Mouse (Mus musculus) gastrocnemius, postnatal 36 days (tissue): ENCODE results near the gene Fkbp9. TPM values are rescaled to one million over a fixed set of nuclear protein-coding genes. Genes with fewer than 3 reads are reported as not detected.
"Not testable (repeated sequence)": the region's sequence is repeated elsewhere in the genome, so short reads cannot be mapped to it uniquely, and the experiment has no call there.

Experiments used
- DNase-seq, 2 experiments: peaks; one replicate each; pipeline ENCODE4 v3.0.0; 2022
- intact Hi-C: fragments of 180-260 bp; cut with DNase I; formaldehyde crosslinking; loops from one replicate; pipeline ENCODE4 v1.15.1; 2025
- total RNA-seq, 2 experiments: library from RNA; stranded (reverse); gene quantifications; 2 replicates each; pipeline ENCODE4 v1.2.3; 2021

Gene Fkbp9
- total RNA-seq, 2 experiments from 2014 or later, result 44.4 to 48.4 TPM

DNA sequence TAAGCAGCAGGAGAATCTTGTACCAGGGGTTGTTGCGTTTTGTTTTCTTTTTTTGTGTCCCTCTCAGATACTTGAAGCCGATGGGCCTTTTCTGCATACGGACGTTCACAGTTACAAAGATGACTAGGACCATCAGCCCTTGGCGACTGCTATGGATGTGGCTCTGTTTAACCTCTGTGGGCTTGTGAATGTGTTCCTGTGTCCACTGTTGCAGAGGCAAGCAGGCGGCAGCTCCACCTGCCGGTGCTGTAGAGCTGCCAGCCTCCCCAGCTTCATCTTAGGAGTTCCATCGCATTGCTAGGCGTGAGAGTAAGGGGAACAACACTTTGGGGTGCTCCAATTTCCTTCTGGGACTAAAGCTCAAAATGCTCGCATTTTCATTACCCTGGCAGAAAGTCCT lies 3.7 kb downstream of the Fkbp9 start:
- no peak for DNase-seq

DNA sequence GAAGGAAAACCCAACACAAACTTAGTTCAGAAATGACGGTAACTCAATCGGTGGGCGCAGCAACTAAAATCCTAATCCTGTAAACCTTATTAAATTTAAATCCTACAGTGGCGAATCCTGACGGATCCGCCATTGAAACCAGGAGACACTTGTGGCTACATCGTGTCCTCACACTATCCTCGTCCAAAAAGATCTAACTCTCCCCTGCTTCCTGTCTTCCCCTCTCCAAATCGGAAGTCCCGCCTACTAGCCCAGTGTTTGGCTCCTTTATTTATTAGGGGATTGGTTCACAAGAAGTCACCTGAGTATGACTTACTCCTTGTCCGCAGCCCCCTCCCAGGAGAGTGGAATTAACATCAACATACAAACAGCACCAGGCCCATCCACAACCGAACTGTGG lies 5.3 kb downstream of the Fkbp9 start:
- intact Hi-C loops, result no loop called here
- DNase-seq, result no peak

More for the DNA sequence above, 3.7 kb downstream of the Fkbp9 start:
- intact Hi-C loops, result no loop called here

DNA sequence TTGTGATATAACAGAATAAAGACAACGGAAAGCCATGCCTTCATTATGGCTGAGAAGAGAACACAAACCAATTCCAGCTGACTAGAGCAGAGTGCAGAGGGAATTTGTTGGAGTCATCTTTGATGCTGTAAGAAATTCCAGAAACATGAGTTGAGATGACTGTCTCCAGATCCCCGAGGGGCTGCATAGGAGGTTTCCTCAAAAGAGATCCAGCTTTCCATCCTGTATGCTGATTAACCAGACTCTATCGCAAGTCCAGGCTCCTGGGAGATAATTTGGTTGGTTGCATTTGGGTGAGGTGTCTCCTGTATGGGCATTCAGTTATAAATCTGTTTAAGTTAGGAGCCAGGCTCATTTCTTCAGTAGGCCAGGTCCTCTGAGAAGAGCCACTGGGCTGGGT lies 5.8 kb downstream of the Fkbp9 start:
- DNase-seq, result no peak
- intact Hi-C loops, result no loop called here

GRCm38 (mm10) chr6:56843229-56843628 lies 11.4 kb downstream of the Fkbp9 start:
- intact Hi-C loops, result no loop called here
- no peak for DNase-seq

GRCm38 (mm10) chr6:56844365-56844764 lies 12.5 kb downstream of the Fkbp9 start:
- intact Hi-C loops, result no loop called here
- no peak for DNase-seq

DNA sequence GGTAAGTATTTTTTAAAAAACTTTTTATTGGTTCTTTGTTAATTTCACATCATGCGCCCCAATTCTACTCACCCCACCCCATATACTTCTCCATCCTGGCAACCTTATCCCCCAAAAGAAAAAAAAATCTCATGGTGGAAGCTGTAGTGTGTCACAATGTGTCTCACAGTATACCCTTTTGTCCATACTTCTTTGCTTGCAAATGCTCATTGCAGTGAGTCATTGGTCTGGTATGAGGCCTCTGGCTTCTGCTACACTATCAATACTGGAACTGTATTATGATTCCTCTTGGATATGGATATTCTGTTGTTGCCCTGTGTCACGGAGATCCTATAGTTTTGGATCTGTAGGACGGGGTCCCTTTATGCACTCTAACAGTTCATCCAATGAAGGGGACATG lies 17.1 kb downstream of the Fkbp9 start:
- DNase-seq, result no peak
- intact Hi-C loops, result no loop called here

GRCm38 (mm10) chr6:56850315-56850714 lies 18.5 kb downstream of the Fkbp9 start:
- no peak for DNase-seq
- intact Hi-C loops, result loop anchor here (5.0 kb wide), 1 partner anchor 57 kb away; no protein-coding TSS in a partner anchor

DNA sequence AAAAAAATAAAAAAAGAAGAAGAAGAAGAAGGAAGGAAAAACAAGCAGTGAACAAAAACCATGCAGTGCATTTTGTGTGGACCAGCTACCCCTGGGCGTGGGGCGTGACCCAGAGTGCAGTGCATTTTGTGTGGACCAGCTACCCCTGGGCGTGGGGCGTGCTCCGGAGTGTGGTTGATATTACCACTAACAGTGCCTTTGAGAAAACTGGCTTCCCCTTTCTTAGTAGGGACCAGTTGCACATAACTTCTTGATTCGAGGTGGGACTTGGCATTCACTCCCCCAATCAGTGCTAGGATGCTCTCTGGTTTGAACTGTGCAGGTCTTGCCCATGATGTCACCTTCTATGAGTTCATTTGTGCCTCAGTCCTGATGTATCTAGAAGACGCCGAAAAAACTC lies 22.9 kb downstream of the Fkbp9 start:
- intact Hi-C loops, result loop anchor here (5.0 kb wide), 1 partner anchor 52 kb away; no protein-coding TSS in a partner anchor
- DNase-seq, result no peak

DNA sequence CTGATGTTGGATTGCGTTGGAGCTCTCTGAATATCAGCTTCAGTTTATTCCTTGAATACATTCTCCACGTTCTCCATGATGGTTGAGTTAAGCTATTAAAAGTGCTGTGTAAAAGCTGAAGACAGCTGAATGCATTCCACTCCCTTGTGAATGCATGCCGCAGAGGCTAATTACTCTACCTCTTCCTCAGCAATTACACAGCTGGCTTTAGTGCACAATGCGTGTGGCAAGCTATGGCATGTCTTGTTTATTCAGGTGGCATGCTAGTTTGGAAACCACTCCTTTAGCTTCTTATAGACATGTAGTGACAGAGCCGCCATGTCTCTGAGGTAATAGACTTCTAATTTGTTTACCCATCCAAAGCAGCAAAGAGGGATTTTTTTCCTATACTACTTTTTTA lies 24.9 kb downstream of the Fkbp9 start:
- no peak for DNase-seq
- intact Hi-C loops, result no loop called here

GRCm38 (mm10) chr6:56860205-56860848 lies 28.5 kb downstream of the Fkbp9 start:
- no peak for DNase-seq
- intact Hi-C loops, result no loop called here

- DNase-seq, intact Hi-C loops: not testable (repeated sequence)
Observed at GRCm38 (mm10) chr6:56866899-56867298, 35.0 kb downstream of the Fkbp9 start.

GRCm38 (mm10) chr6:56868565-56868964 lies 36.7 kb downstream of the Fkbp9 start:
- no peak for DNase-seq
- intact Hi-C loops, result no loop called here

- intact Hi-C loops, result no loop called here
- no peak for DNase-seq
Observed at GRCm38 (mm10) chr6:56870027-56870426, 38.2 kb downstream of the Fkbp9 start.

DNA sequence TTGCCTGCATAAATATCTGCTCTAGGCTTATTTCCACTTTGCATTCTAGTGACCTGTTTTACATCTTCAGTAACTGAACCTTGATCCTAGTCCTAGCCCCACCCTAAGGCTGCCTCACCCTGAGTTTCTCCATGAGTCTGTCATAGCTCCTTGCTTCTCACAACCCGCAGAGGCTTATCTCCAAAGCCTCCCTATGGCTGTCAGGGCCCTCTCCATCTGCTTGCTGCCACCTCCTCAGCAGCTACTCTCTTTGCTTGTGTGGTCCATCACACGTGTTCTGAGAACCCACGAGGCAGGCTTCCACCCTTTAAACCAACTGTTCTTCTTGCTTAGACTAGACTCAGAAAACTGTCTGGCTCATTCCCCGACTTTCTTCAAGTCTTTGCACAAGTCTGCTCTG lies 45.0 kb downstream of the Fkbp9 start:
- no peak for DNase-seq
- intact Hi-C loops, result no loop called here

- DNase-seq, result no peak
- intact Hi-C loops, result no loop called here
Observed at GRCm38 (mm10) chr6:56877985-56878384, 46.1 kb downstream of the Fkbp9 start.

DNA sequence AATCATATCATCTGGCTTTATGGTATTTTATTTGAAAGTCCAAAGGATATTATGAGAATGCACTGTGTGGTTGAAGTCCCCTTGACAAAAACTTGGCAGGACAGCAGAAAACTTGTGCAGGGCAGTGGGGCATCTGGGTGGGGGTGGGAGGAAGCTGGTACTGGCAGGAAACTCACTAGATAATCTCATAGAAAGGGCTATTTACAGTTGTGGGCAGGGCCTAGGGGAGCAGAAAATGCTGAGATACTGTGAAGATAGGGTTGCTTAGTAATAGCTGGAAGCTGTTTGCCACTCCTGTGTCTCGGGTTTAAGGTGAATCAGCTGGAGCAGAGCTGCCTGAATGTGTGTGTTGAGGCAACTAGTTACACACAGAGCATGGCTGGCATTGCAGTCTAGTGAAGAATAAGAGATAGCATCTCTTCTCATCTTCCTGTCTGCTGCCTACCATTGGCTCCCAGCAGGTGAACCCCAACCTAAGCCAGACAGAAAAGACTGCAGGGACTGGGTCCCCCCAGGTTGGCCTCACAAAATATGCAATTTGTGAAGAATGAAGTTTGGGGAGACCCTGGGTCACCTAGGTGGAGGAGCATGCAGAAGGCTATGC lies 47.6 kb downstream of the Fkbp9 start:
- intact Hi-C loops, result no loop called here
- DNase-seq, result no peak

DNA sequence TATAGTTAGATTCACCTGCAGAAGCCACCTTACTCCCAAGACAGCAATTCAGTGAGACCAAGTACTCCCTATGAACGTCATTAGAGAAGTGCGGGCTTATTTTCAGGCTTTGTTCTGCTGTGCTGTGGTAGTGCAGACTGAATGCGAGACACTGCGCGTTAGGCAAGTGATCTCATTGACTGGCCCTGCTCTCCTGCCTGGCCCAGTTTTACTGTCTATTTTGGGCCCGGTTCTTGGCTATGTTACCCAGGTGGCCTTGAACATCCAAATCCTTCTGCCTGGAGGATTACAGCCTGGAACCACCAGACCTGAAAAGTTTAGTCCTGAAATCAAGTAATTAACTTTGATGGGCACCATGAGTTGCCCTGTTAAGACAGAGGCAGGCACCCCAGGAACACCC lies 56.7 kb downstream of the Fkbp9 start:
- no peak for DNase-seq
- intact Hi-C loops, result no loop called here

- intact Hi-C loops, result no loop called here
- no peak for DNase-seq
Observed at GRCm38 (mm10) chr6:56890762-56891161, 58.9 kb downstream of the Fkbp9 start.

DNA sequence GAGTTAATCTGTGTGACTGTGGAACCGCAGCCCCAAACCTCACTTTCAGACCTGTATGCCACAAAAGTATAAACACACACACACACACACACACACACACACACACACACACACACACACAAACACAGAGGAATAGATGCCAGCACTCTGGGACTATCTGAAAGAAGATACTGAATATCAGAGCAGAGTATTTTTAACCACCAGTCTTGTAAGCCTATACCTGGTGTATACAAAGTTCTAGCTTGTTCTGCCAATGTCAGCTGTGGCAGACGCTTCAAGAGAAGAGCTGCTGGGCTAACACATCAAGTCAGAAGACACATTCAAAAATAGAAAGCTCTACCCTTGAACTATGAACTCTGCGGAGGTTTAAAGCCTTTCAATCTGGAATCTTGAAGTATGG lies 67.7 kb downstream of the Fkbp9 start:
- intact Hi-C loops, result no loop called here
- DNase-seq, result peak; percentile 25 to 32

DNA sequence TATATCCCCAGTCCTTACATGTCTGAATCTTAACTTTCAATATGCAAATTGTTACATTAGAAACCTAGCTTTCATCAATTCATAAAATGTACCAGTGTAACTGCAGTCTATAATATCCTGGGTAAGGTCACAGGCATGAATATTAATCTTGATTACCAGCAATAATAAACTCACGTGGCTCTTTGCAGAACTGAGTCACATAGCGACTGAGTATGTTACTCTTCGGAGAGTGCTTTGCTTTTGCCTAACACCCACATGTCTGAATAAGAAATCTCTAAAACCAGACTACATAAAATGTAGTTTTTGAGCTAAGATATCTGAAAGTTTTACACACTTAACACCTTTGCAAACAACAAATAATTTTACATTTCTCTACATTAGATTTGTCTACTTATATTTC lies 69.5 kb downstream of the Fkbp9 start:
- intact Hi-C loops, result no loop called here
- DNase-seq, result no peak

DNA sequence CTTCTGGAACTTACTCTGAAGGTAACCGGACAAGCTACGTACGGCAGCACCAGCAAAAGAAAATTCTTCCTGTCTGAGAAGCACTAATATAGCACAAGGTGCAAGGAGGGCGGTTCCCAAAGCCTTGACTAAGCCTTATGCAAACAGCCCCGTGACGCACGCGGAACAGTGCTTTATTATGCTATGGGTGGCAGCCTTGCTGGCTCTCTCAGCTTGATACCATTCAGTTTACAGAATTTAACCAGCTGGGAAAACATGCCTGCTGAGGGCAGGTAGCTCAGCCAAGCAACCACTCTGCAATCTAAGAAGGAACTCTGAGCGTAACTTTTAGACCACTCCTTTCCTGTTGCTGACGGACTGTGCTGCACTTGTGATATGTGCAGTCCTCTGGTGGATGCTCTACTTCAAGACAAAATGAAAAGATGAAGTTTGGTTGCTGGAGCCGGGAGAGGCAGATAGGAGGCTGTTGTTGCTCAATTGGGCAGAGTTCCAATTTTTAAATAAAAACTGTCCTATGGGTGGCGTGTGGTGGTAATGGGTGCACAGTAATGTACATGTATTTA lies 70.0 kb downstream of the Fkbp9 start:
- DNase-seq, result peak; percentile 36 to 53
- intact Hi-C loops, result no loop called here
